Mouse (Mus musculus): ENCODE results near the gene Pex11b. TPM values are rescaled to one million over a fixed set of nuclear protein-coding genes. Genes with fewer than 3 reads are reported as not detected.
"Not testable (repeated sequence)": the region's sequence is repeated elsewhere in the genome, so short reads cannot be mapped to it uniquely, and the experiment has no call there.

Gene Pex11b
- polyA plus RNA-seq, 1 experiment from 2014 or later = 38.2 TPM

- H3K27me3 ChIP-seq (ENCODE audit: control insufficient read depth, insufficient read depth, low read length) = no peaks in the 10 kb centered on the region
- no peak overlapping the region for H3K4me3 ChIP-seq (ENCODE audit: low read depth, low read length)
- 91% methylated on average over 3 of the region's 3 CpGs for WGBS
- H3K27ac ChIP-seq (replicated peaks) = no peak overlapping the region
- TF ChIP-seq CTCF (IDR thresholded peaks at IDR 0.05; ENCODE audit: low read depth) (no peak), EP300 (optimal IDR thresholded peaks at IDR 0.05) (no peak)
- H3K4me2 ChIP-seq (replicated peaks; ENCODE audit: low read depth) = no peak overlapping the region
- no peaks in the 10 kb centered on the region for H3K9me3 ChIP-seq (ENCODE audit: control insufficient read depth, low read length)
- H3K36me3 ChIP-seq (ENCODE audit: control insufficient read depth, insufficient read depth, low read length) = no peaks in the 10 kb centered on the region
- ATAC-seq (ENCODE audit: low FRiP score, low TSS enrichment) (no peak), DNase-seq (ENCODE audit: low spot score) (no peak)
- no peak overlapping the region for H3K9ac ChIP-seq (ENCODE audit: low read length)
- 0 out of 2 replicates have a peak, but pooled peaks cover 3% of the 10 kb centered on the region for H3K4me1 ChIP-seq (replicated peaks; ENCODE audit: control insufficient read depth, insufficient read depth)
These were observed 48.3 kb downstream of the Pex11b start for GRCm38 (mm10) chr3:96683496-96683895.

- DNase-seq (ENCODE audit: low spot score) = no peak
- H3K27ac ChIP-seq (replicated peaks) = no peak overlapping the region
- H3K4me3 ChIP-seq (ENCODE audit: low read depth, low read length) = peak overlapping the region; percentile 6; the same call in 1 of the 2 replicates
- peak overlapping the region; percentile 46 for H3K4me2 ChIP-seq (replicated peaks; ENCODE audit: low read depth)
- H3K9ac ChIP-seq (ENCODE audit: low read length) = peak overlapping the region; percentile 24; the same call in 1 of the 2 replicates
- 51% methylated on average over 17 of the region's 17 CpGs for WGBS
- no peaks in the 10 kb centered on the region for H3K27me3 ChIP-seq (ENCODE audit: control insufficient read depth, insufficient read depth, low read length)
- no peaks in the 10 kb centered on the region for H3K9me3 ChIP-seq (ENCODE audit: control insufficient read depth, low read length)
- no peak for TF ChIP-seq EP300 (optimal IDR thresholded peaks at IDR 0.05)
- no peak for TF ChIP-seq CTCF (IDR thresholded peaks at IDR 0.05; ENCODE audit: low read depth)
- H3K4me1 ChIP-seq (replicated peaks; ENCODE audit: control insufficient read depth, insufficient read depth) = 0 out of 2 replicates have a peak, but pooled peaks cover 3% of the 10 kb centered on the region
- no peak for ATAC-seq (ENCODE audit: low FRiP score, low TSS enrichment)
- no peaks in the 10 kb centered on the region for H3K36me3 ChIP-seq (ENCODE audit: control insufficient read depth, insufficient read depth, low read length)
These were observed 49.1 kb downstream of the Pex11b start for GRCm38 (mm10) chr3:96684151-96684821.

GRCm38 (mm10) chr3:96684822-96685156 is 49.6 kb downstream of the Pex11b start:
- Histone ChIP-seq H3K27me3 (ENCODE audit: control insufficient read depth, insufficient read depth, low read length) (no peaks in the 10 kb centered on the region), H3K4me2 (replicated peaks; ENCODE audit: low read depth) (peak overlapping the region; percentile 46), H3K9ac (ENCODE audit: low read length) (peak overlapping the region; percentile 24; the same call in 1 of the 2 replicates), H3K36me3 (ENCODE audit: control insufficient read depth, insufficient read depth, low read length) (no peaks in the 10 kb centered on the region), H3K9me3 (ENCODE audit: control insufficient read depth, low read length) (no peaks in the 10 kb centered on the region), H3K4me3 (ENCODE audit: low read depth, low read length) (peak overlapping the region; percentile 6; the same call in 1 of the 2 replicates), H3K27ac (replicated peaks) (no peak overlapping the region), H3K4me1 (replicated peaks; ENCODE audit: control insufficient read depth, insufficient read depth) (0 out of 2 replicates have a peak, but pooled peaks cover 3% of the 10 kb centered on the region)
- ATAC-seq (ENCODE audit: low FRiP score, low TSS enrichment) = no peak
- DNase-seq (ENCODE audit: low spot score) = no peak
- 21% methylated on average over 28 of the region's 28 CpGs for WGBS
- TF ChIP-seq EP300 (optimal IDR thresholded peaks at IDR 0.05) = no peak
- no peak for TF ChIP-seq CTCF (IDR thresholded peaks at IDR 0.05; ENCODE audit: low read depth)

- not testable (repeated sequence) for H3K4me3 ChIP-seq (ENCODE audit: low read depth, low read length); H3K27me3 ChIP-seq (ENCODE audit: control insufficient read depth, insufficient read depth, low read length); H3K36me3 ChIP-seq (ENCODE audit: control insufficient read depth, insufficient read depth, low read length); H3K9me3 ChIP-seq (ENCODE audit: control insufficient read depth, low read length); H3K27ac ChIP-seq (replicated peaks); H3K9ac ChIP-seq (ENCODE audit: low read length); H3K4me2 ChIP-seq (replicated peaks; ENCODE audit: low read depth); ATAC-seq (ENCODE audit: low FRiP score, low TSS enrichment); DNase-seq (ENCODE audit: low spot score); H3K4me1 ChIP-seq (replicated peaks; ENCODE audit: control insufficient read depth, insufficient read depth)
- WGBS = 96% methylated on average over 5 of the region's 5 CpGs
These were observed 50.9 kb downstream of the Pex11b start for GRCm38 (mm10) chr3:96686057-96686456.

- Histone ChIP-seq H3K9ac (ENCODE audit: low read length) (no peak overlapping the region), H3K9me3 (ENCODE audit: control insufficient read depth, low read length) (no peaks in the 10 kb centered on the region), H3K4me1 (replicated peaks; ENCODE audit: control insufficient read depth, insufficient read depth) (0 out of 2 replicates have a peak, but pooled peaks cover 3% of the 10 kb centered on the region), H3K4me3 (ENCODE audit: low read depth, low read length) (no peak overlapping the region), H3K27me3 (ENCODE audit: control insufficient read depth, insufficient read depth, low read length) (no peaks in the 10 kb centered on the region), H3K27ac (replicated peaks) (no peak overlapping the region), H3K36me3 (ENCODE audit: control insufficient read depth, insufficient read depth, low read length) (no peaks in the 10 kb centered on the region), H3K4me2 (replicated peaks; ENCODE audit: low read depth) (no peak overlapping the region)
- TF ChIP-seq CTCF (IDR thresholded peaks at IDR 0.05; ENCODE audit: low read depth) = no peak
- TF ChIP-seq EP300 (optimal IDR thresholded peaks at IDR 0.05) = no peak
- WGBS = 78% methylated on average over 11 of the region's 11 CpGs
- no peak for DNase-seq (ENCODE audit: low spot score)
- no peak for ATAC-seq (ENCODE audit: low FRiP score, low TSS enrichment)
These were observed 53.7 kb downstream of the Pex11b start for GRCm38 (mm10) chr3:96688854-96689253.

- TF ChIP-seq CTCF (IDR thresholded peaks at IDR 0.05; ENCODE audit: low read depth) (peak; percentile 52), EP300 (optimal IDR thresholded peaks at IDR 0.05) (no peak)
- WGBS = 47% methylated on average over 3 of the region's 3 CpGs
- Histone ChIP-seq H3K9ac (ENCODE audit: low read length) (no peak overlapping the region), H3K4me2 (replicated peaks; ENCODE audit: low read depth) (no peak overlapping the region), H3K9me3 (ENCODE audit: control insufficient read depth, low read length) (no peaks in the 10 kb centered on the region), H3K27ac (replicated peaks) (no peak overlapping the region), H3K27me3 (ENCODE audit: control insufficient read depth, insufficient read depth, low read length) (no peaks in the 10 kb centered on the region), H3K4me3 (ENCODE audit: low read depth, low read length) (no peak overlapping the region), H3K36me3 (ENCODE audit: control insufficient read depth, insufficient read depth, low read length) (no peaks in the 10 kb centered on the region), H3K4me1 (replicated peaks; ENCODE audit: control insufficient read depth, insufficient read depth) (no peaks in the 10 kb centered on the region)
- no peak for ATAC-seq (ENCODE audit: low FRiP score, low TSS enrichment)
- DNase-seq (ENCODE audit: low spot score) = no peak
These were observed 55.1 kb downstream of the Pex11b start for GRCm38 (mm10) chr3:96690298-96690697.

Data from stomach, postnatal 0 days (tissue).